Mouse (Mus musculus): ENCODE results near the gene Serpinh1.
A peak's percentile ranks its signal among the peaks of the same experiment; 100 is the strongest.

Serpinh1 gene

GRCm38 (mm10) chr7:99326128-99326527 is 26.9 kb downstream of the Serpinh1 start:
- DNase-seq (ENCODE audit: low spot score in 2 of 2): no peak

- DNase-seq (ENCODE audit: low spot score in 2 of 2): no peak
Observed at GRCm38 (mm10) chr7:99324810-99325209, 28.2 kb downstream of the Serpinh1 start.

- no peak for DNase-seq (ENCODE audit: low spot score in 2 of 2)
Observed at GRCm38 (mm10) chr7:99323321-99323700, 29.7 kb downstream of the Serpinh1 start.

- DNase-seq (ENCODE audit: low spot score in 2 of 2): no peak
Observed at GRCm38 (mm10) chr7:99322691-99323320, 30.2 kb downstream of the Serpinh1 start.

- DNase-seq (ENCODE audit: low spot score in 2 of 2): no peak
Observed at GRCm38 (mm10) chr7:99320524-99320923, 32.5 kb downstream of the Serpinh1 start.

GRCm38 (mm10) chr7:99317475-99317874 is 35.6 kb downstream of the Serpinh1 start:
- DNase-seq (ENCODE audit: low spot score in 2 of 2): no peak

- no peak for DNase-seq (ENCODE audit: low spot score in 2 of 2)
Observed at GRCm38 (mm10) chr7:99316207-99316606, 36.8 kb downstream of the Serpinh1 start.

- no peak for DNase-seq (ENCODE audit: low spot score in 2 of 2)
Observed at GRCm38 (mm10) chr7:99314565-99314964, 38.5 kb downstream of the Serpinh1 start.

- DNase-seq (ENCODE audit: low spot score in 2 of 2): no peak
Observed at GRCm38 (mm10) chr7:99313253-99313652, 39.8 kb downstream of the Serpinh1 start.

GRCm38 (mm10) chr7:99312671-99313143 is 40.3 kb downstream of the Serpinh1 start:
- no peak for DNase-seq (ENCODE audit: low spot score in 2 of 2)

GRCm38 (mm10) chr7:99312058-99312457 is 41.0 kb downstream of the Serpinh1 start:
- no peak for DNase-seq (ENCODE audit: low spot score in 2 of 2)

- no peak for DNase-seq (ENCODE audit: low spot score in 2 of 2)
Observed at GRCm38 (mm10) chr7:99311433-99311832, 41.6 kb downstream of the Serpinh1 start.

- DNase-seq (ENCODE audit: low spot score in 2 of 2): no peak
Observed at GRCm38 (mm10) chr7:99306640-99307039, 46.4 kb downstream of the Serpinh1 start.

- no peak for DNase-seq (ENCODE audit: low spot score in 2 of 2)
Observed at GRCm38 (mm10) chr7:99305688-99306087, 47.4 kb downstream of the Serpinh1 start.

- DNase-seq (ENCODE audit: low spot score in 2 of 2): peak in 1 of 2 experiments; percentile 21
Observed at GRCm38 (mm10) chr7:99304949-99305372, 48.1 kb downstream of the Serpinh1 start.

GRCm38 (mm10) chr7:99304029-99304428 is 49.0 kb downstream of the Serpinh1 start:
- no peak for DNase-seq (ENCODE audit: low spot score in 2 of 2)

GRCm38 (mm10) chr7:99300650-99301175 is 52.3 kb downstream of the Serpinh1 start:
- no peak for DNase-seq (ENCODE audit: low spot score in 2 of 2)
